Mouse (Mus musculus) lung, embryonic 15.5 days (tissue): Measurements from ENCODE around the gene Serpina3b. TPM values are rescaled to one million over a fixed set of nuclear protein-coding genes. Genes with fewer than 3 reads are reported as not detected.
"Not testable (repeated sequence)": the region's sequence is repeated elsewhere in the genome, so short reads cannot be mapped to it uniquely, and the experiment has no call there.

ENCODE experiments used
- ATAC-seq: fragments of 200-750 bp; cut with Nextera tagmentation; 2 replicates; pipeline ENCODE4 v1.8.0; 2017; ENCODE audit warnings: moderate number of reproducible peaks, borderline replicate concordance; ENCODE audit not compliant: low FRiP score, low TSS enrichment; ENCODE audit errors: extremely low read depth
- H3K27ac ChIP-seq: fragments of 300-500 bp; sonication (generic); 2 replicates; pipeline ENCODE4 v1.5.1; 2015; ENCODE audit warnings: moderate library complexity, mild to moderate bottlenecking, inconsistent platforms
- H3K27me3 ChIP-seq: fragments of 300-500 bp; sonication (generic); 2 replicates; pipeline ENCODE4 v1.6.1; 2015; ENCODE audit warnings: inconsistent platforms
- H3K36me3 ChIP-seq: fragments of 300-500 bp; sonication (generic); 2 replicates; pipeline ENCODE4 v1.6.1; 2015; ENCODE audit warnings: inconsistent platforms
- H3K4me1 ChIP-seq: fragments of 300-500 bp; sonication (generic); 2 replicates; pipeline ENCODE4 v1.6.1; 2015; ENCODE audit warnings: inconsistent platforms
- H3K4me2 ChIP-seq: fragments of 300-500 bp; sonication (generic); 2 replicates; pipeline ENCODE4 v1.6.1; 2015; ENCODE audit warnings: inconsistent platforms, mild to moderate bottlenecking, moderate library complexity
- H3K4me3 ChIP-seq: fragments of 300-500 bp; sonication (generic); 2 replicates; pipeline ENCODE4 v1.5.1; 2015; ENCODE audit warnings: mild to moderate bottlenecking, inconsistent platforms
- H3K9ac ChIP-seq: fragments of 300-500 bp; sonication (generic); 2 replicates; pipeline ENCODE4 v1.6.1; 2015; ENCODE audit warnings: inconsistent platforms
- H3K9me3 ChIP-seq: fragments of 300-500 bp; sonication (generic); 2 replicates; pipeline ENCODE4 v1.6.1; 2016; ENCODE audit warnings: inconsistent platforms
- WGBS: fragments of 180-500 bp; shearing (Covaris S2); methylation state at CpG from one replicate; pipeline ENCODE4 v1.1.7; 2015; 5-methylcytosine and 5-hydroxymethylcytosine counted together
- polyA plus RNA-seq: library from polyadenylated mRNA; unstranded; fragments of >200 nt; fragmentation: Nextera tagmentation; extraction: Ambion mirVana; gene quantifications from 2 replicates; pipeline ENCODE4 v1.2.1, GENCODE M21; 2015

Gene Serpina3b
- polyA plus RNA-seq = not detected in 2 replicates

DNA sequence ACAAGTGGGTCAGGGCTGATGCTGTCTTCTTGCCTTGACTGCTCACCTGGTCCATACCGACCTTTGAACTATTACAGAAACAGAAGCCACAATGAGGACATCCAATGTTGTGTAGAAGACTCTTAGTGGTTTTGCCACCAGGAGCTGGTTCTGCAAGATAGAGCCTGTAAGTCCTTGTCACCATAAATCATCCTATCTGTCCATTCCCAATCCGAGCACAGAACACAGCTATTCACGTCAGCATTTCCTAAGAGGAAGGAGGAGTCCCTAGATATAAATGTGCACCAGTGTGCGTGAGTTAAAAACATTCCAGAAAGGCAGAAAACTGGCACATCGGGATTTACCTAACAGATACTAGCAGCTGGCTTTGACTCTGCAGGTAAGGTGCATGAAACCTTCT, at the start of gene Serpina3b:
Gene Serpina3b (plus strand): TSS at position 301 of the 400 bp plus-strand sequence.
- Histone ChIP-seq H3K9ac (no peak within 1 kb of the TSS), H3K27me3 (no peaks in the 10 kb centered on the region), H3K4me2 (no peak within 1 kb of the TSS), H3K9me3 (no peaks in the 10 kb centered on the region), H3K4me1 (no peaks in the 10 kb centered on the region), H3K27ac (no peak within 1 kb of the TSS), H3K36me3 (no peaks in the 10 kb centered on the region), H3K4me3 (no peak within 1 kb of the TSS)
- ATAC-seq = no peak
- whole genome bisulfite sequencing = 68% methylated on average over 5 of the region's 5 CpGs

GRCm38 (mm10) chr12:104090119-104090518, 37.7 kb upstream of the Serpina3b start:
- H3K9me3 ChIP-seq = no peaks in the 10 kb centered on the region
- H3K36me3 ChIP-seq = no peaks in the 10 kb centered on the region
- no peak overlapping the region for H3K27ac ChIP-seq
- H3K4me3 ChIP-seq = no peak overlapping the region
- H3K9ac ChIP-seq = no peak overlapping the region
- 68% methylated on average over 2 of the region's 2 CpGs for WGBS
- no peaks in the 10 kb centered on the region for H3K4me1 ChIP-seq
- H3K27me3 ChIP-seq = no peaks in the 10 kb centered on the region
- no peak for ATAC-seq
- no peak overlapping the region for H3K4me2 ChIP-seq

GRCm38 (mm10) chr12:104091303-104091702, 36.5 kb upstream of the Serpina3b start:
- Histone ChIP-seq H3K27me3 (no peaks in the 10 kb centered on the region), H3K4me3 (no peak overlapping the region), H3K4me1 (no peaks in the 10 kb centered on the region), H3K36me3 (no peaks in the 10 kb centered on the region), H3K4me2 (no peak overlapping the region), H3K9me3 (no peaks in the 10 kb centered on the region), H3K27ac (no peak overlapping the region), H3K9ac (no peak overlapping the region)
- no peak for ATAC-seq
- WGBS = 82% methylated on average over 1 of the region's 1 CpGs

GRCm38 (mm10) chr12:104100768-104101167, 27.0 kb upstream of the Serpina3b start, which contains the start of gene Serpina5:
Gene Serpina5, plus strand, starts transcription at chr12:104101113.
- Histone ChIP-seq H3K4me3 (no peak within 1 kb of the TSS), H3K9me3 (no peaks in the 10 kb centered on the region), H3K4me1 (no peaks in the 10 kb centered on the region), H3K36me3 (no peaks in the 10 kb centered on the region), H3K4me2 (no peak within 1 kb of the TSS), H3K9ac (no peak within 1 kb of the TSS), H3K27me3 (no peaks in the 10 kb centered on the region), H3K27ac (no peak within 1 kb of the TSS)
- no peak for ATAC-seq
- WGBS = 79% methylated on average over 6 of the region's 6 CpGs

DNA sequence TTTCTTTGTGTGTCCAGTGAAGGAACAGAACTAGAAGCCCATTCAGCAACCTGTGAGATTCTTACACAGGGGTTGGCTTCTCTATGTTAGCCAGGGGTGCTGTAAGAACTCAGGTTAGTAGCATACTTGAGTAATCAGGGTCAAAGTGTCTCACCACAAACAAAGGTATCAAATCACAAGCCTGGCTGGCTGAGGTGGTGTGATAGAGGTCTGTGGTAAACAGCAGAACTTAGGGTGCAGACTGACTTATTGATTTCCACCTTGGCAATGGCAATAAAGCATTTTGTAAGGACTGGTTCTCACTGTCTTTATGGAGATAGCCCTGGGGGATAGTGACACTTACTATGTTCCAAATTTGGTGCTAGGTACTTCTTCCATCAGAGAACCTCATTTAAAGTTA, 21.9 kb upstream of the Serpina3b start:
- Histone ChIP-seq H3K4me2 (no peak overlapping the region), H3K27ac (no peak overlapping the region), H3K4me1 (no peaks in the 10 kb centered on the region), H3K9me3 (no peaks in the 10 kb centered on the region), H3K9ac (no peak overlapping the region), H3K27me3 (no peaks in the 10 kb centered on the region), H3K4me3 (no peak overlapping the region), H3K36me3 (no peaks in the 10 kb centered on the region)
- no peak for ATAC-seq

- no peak for ATAC-seq
- Histone ChIP-seq H3K4me3 (no peak overlapping the region), H3K9ac (no peak overlapping the region), H3K27me3 (no peaks in the 10 kb centered on the region), H3K4me1 (no peaks in the 10 kb centered on the region), H3K27ac (no peak overlapping the region), H3K4me2 (no peak overlapping the region), H3K36me3 (no peaks in the 10 kb centered on the region), H3K9me3 (no peaks in the 10 kb centered on the region)
Measured at GRCm38 (mm10) chr12:104106919-104107318, 20.9 kb upstream of the Serpina3b start.

GRCm38 (mm10) chr12:104108507-104108906, 19.3 kb upstream of the Serpina3b start:
- Histone ChIP-seq H3K9me3 (no peaks in the 10 kb centered on the region), H3K4me1 (no peaks in the 10 kb centered on the region), H3K9ac (no peak overlapping the region), H3K36me3 (no peaks in the 10 kb centered on the region), H3K27me3 (no peaks in the 10 kb centered on the region), H3K4me2 (no peak overlapping the region), H3K4me3 (no peak overlapping the region), H3K27ac (no peak overlapping the region)
- no peak for ATAC-seq
- 79% methylated on average over 2 of the region's 2 CpGs for WGBS

GRCm38 (mm10) chr12:104112333-104112732, 15.5 kb upstream of the Serpina3b start, which contains the start of gene Serpina3a:
Gene Serpina3a, plus strand, starts transcription at chr12:104112724.
- H3K4me3 ChIP-seq, H3K4me1 ChIP-seq, H3K27me3 ChIP-seq, H3K27ac ChIP-seq, H3K9ac ChIP-seq, H3K9me3 ChIP-seq, ATAC-seq, H3K4me2 ChIP-seq, H3K36me3 ChIP-seq: not testable (repeated sequence)
- WGBS = 90% methylated on average over 11 of the region's 11 CpGs

DNA sequence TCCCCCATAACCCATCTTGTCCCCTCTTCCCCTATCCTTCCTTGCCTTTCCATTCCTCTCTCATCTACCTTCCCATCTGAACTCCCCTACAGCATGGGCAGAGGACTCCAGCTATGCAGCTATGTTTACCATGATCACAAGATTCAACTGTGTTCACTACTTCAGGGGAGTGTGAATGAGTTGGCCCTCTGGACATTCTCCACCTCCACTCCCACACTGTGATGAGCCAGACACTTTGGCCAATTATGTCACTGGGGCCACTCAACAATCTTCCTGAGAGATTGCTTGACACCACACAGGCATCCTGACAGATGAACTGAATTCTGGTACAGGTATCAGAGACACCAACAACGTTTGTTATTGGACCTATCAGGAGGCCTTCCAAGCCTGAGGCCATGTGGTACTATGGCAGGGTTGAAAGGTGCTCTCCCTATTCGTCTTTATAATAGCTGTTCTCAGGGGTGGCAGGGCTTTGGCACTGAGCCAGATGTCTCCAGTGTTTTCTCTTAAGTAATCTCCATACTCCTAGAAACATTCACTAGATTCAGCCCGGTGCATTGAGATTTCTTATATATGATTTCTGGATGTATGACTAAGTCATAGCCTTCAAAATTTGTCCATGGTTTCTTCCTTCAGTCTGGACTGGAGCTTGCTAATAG, 12.7 kb upstream of the Serpina3b start:
- Histone ChIP-seq H3K9ac (no peak overlapping the region), H3K36me3 (no peaks in the 10 kb centered on the region), H3K27ac (no peak overlapping the region), H3K4me2 (no peak overlapping the region), H3K9me3 (no peaks in the 10 kb centered on the region), H3K4me3 (no peak overlapping the region), H3K27me3 (no peaks in the 10 kb centered on the region), H3K4me1 (no peaks in the 10 kb centered on the region)
- 36% methylated on average over 3 of the region's 3 CpGs for WGBS
- 0 out of 2 replicates have a peak, but pooled peaks have one; percentile 31 for ATAC-seq

- Histone ChIP-seq H3K9me3 (no peaks in the 10 kb centered on the region), H3K27ac (no peak overlapping the region), H3K27me3 (no peaks in the 10 kb centered on the region), H3K4me1 (no peaks in the 10 kb centered on the region), H3K36me3 (no peaks in the 10 kb centered on the region), H3K9ac (no peak overlapping the region), H3K4me3 (no peak overlapping the region), H3K4me2 (no peak overlapping the region)
- no peak for ATAC-seq
- WGBS = 86% methylated on average over 1 of the region's 1 CpGs
Measured at GRCm38 (mm10) chr12:104123097-104123496, 4.7 kb upstream of the Serpina3b start.

DNA sequence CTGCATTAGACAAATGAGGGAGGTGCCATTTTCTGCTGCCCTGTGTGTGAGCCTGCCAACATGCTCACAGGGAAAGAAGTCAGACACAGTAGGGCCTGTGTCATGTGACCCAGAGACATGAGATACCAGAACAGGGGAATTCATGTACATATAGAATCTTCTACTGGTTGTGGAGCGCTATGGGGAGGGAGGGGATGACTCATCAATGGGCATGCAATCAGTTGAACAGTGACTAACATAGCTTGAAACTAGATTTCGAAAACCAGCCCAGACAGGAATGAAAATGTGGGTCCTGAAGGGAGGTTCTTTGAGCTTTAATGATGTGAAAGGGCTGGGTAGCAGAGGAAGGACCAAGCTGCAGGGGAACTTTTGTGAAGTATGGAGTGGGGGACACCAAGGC, 3.8 kb upstream of the Serpina3b start:
- no peak overlapping the region for H3K4me2 ChIP-seq
- no peak overlapping the region for H3K9ac ChIP-seq
- WGBS = 87% methylated on average over 2 of the region's 2 CpGs
- no peak overlapping the region for H3K27ac ChIP-seq
- no peak for ATAC-seq
- no peaks in the 10 kb centered on the region for H3K9me3 ChIP-seq
- H3K36me3 ChIP-seq = no peaks in the 10 kb centered on the region
- H3K27me3 ChIP-seq = no peaks in the 10 kb centered on the region
- H3K4me3 ChIP-seq = no peak overlapping the region
- H3K4me1 ChIP-seq = no peaks in the 10 kb centered on the region

GRCm38 (mm10) chr12:104125021-104125560, 2.7 kb upstream of the Serpina3b start:
- ATAC-seq = no peak
- H3K9me3 ChIP-seq = no peaks in the 10 kb centered on the region
- H3K4me2 ChIP-seq = no peak overlapping the region
- H3K4me1 ChIP-seq = no peaks in the 10 kb centered on the region
- WGBS = 74% methylated on average over 5 of the region's 5 CpGs
- no peak overlapping the region for H3K9ac ChIP-seq
- H3K27ac ChIP-seq = no peak overlapping the region
- H3K27me3 ChIP-seq = no peaks in the 10 kb centered on the region
- no peak overlapping the region for H3K4me3 ChIP-seq
- H3K36me3 ChIP-seq = no peaks in the 10 kb centered on the region
